Mouse (Mus musculus): ENCODE measurements around the gene Cep83. TPM values are rescaled to one million over a fixed set of nuclear protein-coding genes. Genes with fewer than 3 reads are reported as not detected.
A peak's percentile ranks its signal among the peaks of the same experiment; 100 is the strongest.

Cep83 gene
- polyA plus RNA-seq, 1 experiment from 2014 or later, result 21.9 TPM

DNA sequence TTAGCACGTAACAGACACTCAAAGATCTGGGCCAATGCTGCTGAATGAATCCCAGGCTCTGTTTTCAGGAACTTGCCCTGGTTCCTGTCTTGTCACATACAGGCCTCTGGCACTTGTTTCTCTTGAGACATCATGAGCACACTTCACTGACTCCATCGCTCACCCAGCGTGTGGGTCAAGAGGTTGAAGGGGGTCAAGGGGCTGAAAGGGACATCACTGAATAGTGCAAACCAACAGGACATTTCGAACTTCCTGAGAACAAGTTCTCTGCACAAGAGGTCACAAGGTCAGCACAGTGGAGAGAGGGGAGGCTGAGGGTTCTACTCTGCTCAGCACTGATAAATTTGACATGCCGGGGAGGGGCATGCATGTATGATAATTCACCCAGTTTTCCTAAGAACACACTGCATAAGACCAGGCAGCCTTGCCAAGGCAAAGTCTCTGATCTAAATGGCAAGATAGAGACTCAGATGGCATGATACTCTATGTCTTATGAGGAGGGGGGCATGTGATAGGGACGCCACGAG lies 121.6 kb downstream of the Cep83 start:
- Histone ChIP-seq H3K4me1 (peaks cover 29% of the 10 kb centered on the region), H3K36me3 (ENCODE audit: poor library complexity, severe bottlenecking) (peaks cover 7% of the 10 kb centered on the region; the same call in 1 of the 2 replicates), H3K27me3 (no peaks in the 10 kb centered on the region), H3K9ac (no peak overlapping the region), H3K4me2 (no peak overlapping the region), H3K9me3 (replicated peaks) (no peaks in the 10 kb centered on the region), H3K4me3 (no peak overlapping the region), H3K27ac (no peak overlapping the region)
- ATAC-seq, result no peak
- WGBS, result 79% methylated on average over 7 of the region's 7 CpGs

GRCm38 (mm10) chr10:94811907-94812851 lies 123.7 kb downstream of the Cep83 start:
- Histone ChIP-seq H3K4me2 (no peak overlapping the region), H3K36me3 (ENCODE audit: poor library complexity, severe bottlenecking) (peaks cover 7% of the 10 kb centered on the region; the same call in 1 of the 2 replicates), H3K4me3 (no peak overlapping the region), H3K27ac (peak overlapping the region; percentile 41), H3K9ac (no peak overlapping the region), H3K4me1 (peaks cover 29% of the 10 kb centered on the region), H3K9me3 (replicated peaks) (no peaks in the 10 kb centered on the region), H3K27me3 (no peaks in the 10 kb centered on the region)
- ATAC-seq, result peak; percentile 68
- 58% methylated on average over 17 of the region's 17 CpGs for WGBS

- no peak overlapping the region for H3K27ac ChIP-seq
- H3K9ac ChIP-seq, result no peak overlapping the region
- no peak overlapping the region for H3K4me3 ChIP-seq
- H3K27me3 ChIP-seq, result no peaks in the 10 kb centered on the region
- 91% methylated on average over 3 of the region's 3 CpGs for WGBS
- peaks cover 7% of the 10 kb centered on the region for H3K36me3 ChIP-seq (ENCODE audit: poor library complexity, severe bottlenecking)
- peaks cover 11% of the 10 kb centered on the region for H3K4me1 ChIP-seq
- no peak for ATAC-seq
- H3K9me3 ChIP-seq (replicated peaks), result no peaks in the 10 kb centered on the region
- no peak overlapping the region for H3K4me2 ChIP-seq
Observed at GRCm38 (mm10) chr10:94818127-94818526, 129.7 kb downstream of the Cep83 start.

- Histone ChIP-seq H3K9ac (no peak overlapping the region), H3K4me1 (peaks cover 5% of the 10 kb centered on the region), H3K4me2 (no peak overlapping the region), H3K4me3 (no peak overlapping the region), H3K36me3 (ENCODE audit: poor library complexity, severe bottlenecking) (peaks cover 7% of the 10 kb centered on the region), H3K27ac (no peak overlapping the region), H3K9me3 (replicated peaks) (no peaks in the 10 kb centered on the region), H3K27me3 (no peaks in the 10 kb centered on the region)
- WGBS, result 92% methylated on average over 17 of the region's 17 CpGs
- ATAC-seq, result no peak
Observed at GRCm38 (mm10) chr10:94818781-94819665, 130.6 kb downstream of the Cep83 start.

GRCm38 (mm10) chr10:94823971-94824760 lies 135.7 kb downstream of the Cep83 start:
- 67% methylated on average over 11 of the region's 11 CpGs for WGBS
- no peak for ATAC-seq

GRCm38 (mm10) chr10:94825951-94826350 lies 137.5 kb downstream of the Cep83 start:
- Histone ChIP-seq H3K9ac (no peak overlapping the region), H3K36me3 (ENCODE audit: poor library complexity, severe bottlenecking) (peaks cover 31% of the 10 kb centered on the region), H3K4me3 (no peak overlapping the region), H3K9me3 (replicated peaks) (no peaks in the 10 kb centered on the region), H3K27ac (no peak overlapping the region), H3K4me2 (no peak overlapping the region), H3K4me1 (peaks cover 30% of the 10 kb centered on the region), H3K27me3 (no peaks in the 10 kb centered on the region)
- ATAC-seq, result no peak
- 98% methylated on average over 2 of the region's 2 CpGs for WGBS

More at GRCm38 (mm10) chr10:94823971-94824760, 135.7 kb downstream of the Cep83 start:
- H3K4me3 ChIP-seq, result no peak overlapping the region
- H3K4me2 ChIP-seq, result no peak overlapping the region
- H3K27me3 ChIP-seq, result no peaks in the 10 kb centered on the region
- H3K9ac ChIP-seq, result no peak overlapping the region
- no peaks in the 10 kb centered on the region for H3K9me3 ChIP-seq (replicated peaks)
- peaks cover 32% of the 10 kb centered on the region for H3K36me3 ChIP-seq (ENCODE audit: poor library complexity, severe bottlenecking)
- no peak overlapping the region for H3K27ac ChIP-seq
- peaks cover 15% of the 10 kb centered on the region for H3K4me1 ChIP-seq

DNA sequence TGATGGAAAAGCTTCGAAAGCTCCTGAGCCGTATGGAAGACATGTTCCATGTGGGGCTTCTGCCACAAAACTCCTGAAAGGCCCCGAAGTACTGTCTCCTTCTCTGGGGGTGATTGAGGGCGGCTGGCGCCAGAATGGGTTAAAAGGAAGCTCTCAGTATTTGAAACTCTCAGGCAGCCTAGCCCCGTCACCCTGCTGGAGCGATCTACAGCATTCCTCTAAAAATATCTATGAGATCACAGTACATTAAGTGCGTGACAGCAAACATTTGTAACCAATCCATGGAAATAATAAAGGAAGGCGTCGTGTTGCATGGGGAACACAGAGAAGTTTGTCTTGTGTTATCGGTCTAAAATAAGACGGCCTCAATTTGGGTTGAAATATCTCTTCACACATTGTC lies 138.0 kb downstream of the Cep83 start:
- Histone ChIP-seq H3K36me3 (ENCODE audit: poor library complexity, severe bottlenecking) (peaks cover 36% of the 10 kb centered on the region), H3K27ac (no peak overlapping the region), H3K9ac (no peak overlapping the region), H3K9me3 (replicated peaks) (no peaks in the 10 kb centered on the region), H3K4me3 (no peak overlapping the region), H3K4me2 (no peak overlapping the region), H3K4me1 (peaks cover 32% of the 10 kb centered on the region), H3K27me3 (no peaks in the 10 kb centered on the region)
- no peak for ATAC-seq
- WGBS, result 94% methylated on average over 12 of the region's 12 CpGs

DNA sequence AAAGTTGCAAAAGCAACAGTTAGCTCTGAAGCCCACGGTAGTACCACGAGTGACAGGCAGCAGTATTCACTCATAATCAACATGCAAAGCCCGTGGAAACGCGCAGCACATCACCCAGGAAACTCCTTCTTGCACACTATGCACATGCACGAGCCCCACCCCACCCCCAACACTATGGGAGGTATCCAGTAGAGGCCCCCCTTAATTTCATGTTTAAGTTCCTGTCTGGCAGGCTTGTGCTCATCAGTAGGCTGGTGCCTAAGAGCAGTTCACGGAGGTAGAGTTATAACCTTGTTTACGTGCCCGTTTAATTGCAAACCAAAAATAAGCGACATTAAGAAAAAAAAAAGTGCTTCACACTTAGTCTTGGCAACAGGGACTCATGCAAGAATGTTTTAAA lies 138.9 kb downstream of the Cep83 start:
- no peak for ATAC-seq
- H3K4me1 ChIP-seq, result peaks cover 32% of the 10 kb centered on the region
- H3K4me3 ChIP-seq, result no peak overlapping the region
- no peak overlapping the region for H3K4me2 ChIP-seq
- WGBS, result 94% methylated on average over 10 of the region's 10 CpGs
- no peak overlapping the region for H3K9ac ChIP-seq
- H3K9me3 ChIP-seq (replicated peaks), result no peaks in the 10 kb centered on the region
- no peaks in the 10 kb centered on the region for H3K27me3 ChIP-seq
- H3K27ac ChIP-seq, result no peak overlapping the region
- H3K36me3 ChIP-seq (ENCODE audit: poor library complexity, severe bottlenecking), result peaks cover 43% of the 10 kb centered on the region

GRCm38 (mm10) chr10:94827890-94828733 lies 139.7 kb downstream of the Cep83 start:
- H3K36me3 ChIP-seq (ENCODE audit: poor library complexity, severe bottlenecking), result peaks cover 51% of the 10 kb centered on the region
- no peak overlapping the region for H3K27ac ChIP-seq
- no peak overlapping the region for H3K4me3 ChIP-seq
- H3K4me2 ChIP-seq, result no peak overlapping the region
- no peaks in the 10 kb centered on the region for H3K9me3 ChIP-seq (replicated peaks)
- 92% methylated on average over 14 of the region's 14 CpGs for WGBS
- H3K27me3 ChIP-seq, result no peaks in the 10 kb centered on the region
- no peak overlapping the region for H3K9ac ChIP-seq
- no peak for ATAC-seq
- H3K4me1 ChIP-seq, result peaks cover 32% of the 10 kb centered on the region

DNA sequence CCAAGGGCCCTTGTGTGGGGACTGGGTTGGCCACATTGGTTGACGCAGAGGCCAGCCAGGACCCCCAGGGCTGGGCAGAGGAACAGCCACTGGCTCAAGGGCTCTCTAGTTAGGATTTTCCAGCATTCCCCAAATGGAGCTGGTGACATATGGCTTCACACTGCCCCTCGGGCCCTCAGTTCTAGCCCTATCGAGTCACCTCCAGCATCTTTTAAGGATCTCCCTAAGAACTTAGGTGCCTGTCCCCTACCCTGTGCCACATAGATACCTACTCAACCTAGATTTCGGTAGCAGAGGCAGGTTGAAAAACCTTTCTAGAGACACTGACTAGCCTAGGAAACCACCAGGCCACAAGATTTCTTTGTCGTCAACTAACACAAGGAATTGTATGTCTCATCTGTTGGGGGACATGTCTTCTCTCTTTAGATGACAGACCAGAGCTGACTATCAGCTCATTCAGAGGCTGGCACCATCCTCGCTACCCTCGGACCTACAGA lies 140.3 kb downstream of the Cep83 start:
- Histone ChIP-seq H3K27ac (0 out of 2 replicates have a peak overlapping the region, but pooled peaks have one; percentile 79), H3K27me3 (no peaks in the 10 kb centered on the region), H3K9ac (no peak overlapping the region), H3K9me3 (replicated peaks) (no peaks in the 10 kb centered on the region), H3K4me1 (peaks cover 32% of the 10 kb centered on the region), H3K4me3 (no peak overlapping the region), H3K4me2 (no peak overlapping the region), H3K36me3 (ENCODE audit: poor library complexity, severe bottlenecking) (peaks cover 56% of the 10 kb centered on the region)
- ATAC-seq, result peak; percentile 15; the same call in 1 of the 2 replicates
- WGBS, result 91% methylated on average over 7 of the region's 7 CpGs

All from forebrain, embryonic 13.5 days (tissue).